Mouse (Mus musculus) forebrain, embryonic 13.5 days (tissue): ENCODE data around the gene Mesd. TPM values are rescaled to one million over a fixed set of nuclear protein-coding genes. Genes with fewer than 3 reads are reported as not detected.

Experiments
- ATAC-seq: fragments of 200-750 bp; cut with Nextera tagmentation; 2 replicates; pipeline ENCODE4 v1.8.0; 2017
- H3K27ac ChIP-seq: fragments of 300-500 bp; sonication (generic); 2 replicates; pipeline ENCODE4 v1.5.1; 2015; ENCODE audit warnings: inconsistent platforms, mild to moderate bottlenecking, moderate library complexity
- H3K27me3 ChIP-seq: fragments of 300-500 bp; sonication (generic); 2 replicates; pipeline ENCODE4 v1.6.1; 2015; ENCODE audit warnings: mild to moderate bottlenecking, inconsistent platforms
- H3K36me3 ChIP-seq: fragments of 300-500 bp; sonication (generic); 2 replicates; pipeline ENCODE4 v1.6.1; 2015; ENCODE audit warnings: mild to moderate bottlenecking, inconsistent platforms; ENCODE audit not compliant: poor library complexity, severe bottlenecking
- H3K4me1 ChIP-seq: fragments of 300-500 bp; sonication (generic); 2 replicates; pipeline ENCODE4 v1.6.1; 2015; ENCODE audit warnings: inconsistent platforms
- H3K4me2 ChIP-seq: fragments of 300-500 bp; sonication (generic); 2 replicates; pipeline ENCODE4 v1.6.1; 2015; ENCODE audit warnings: inconsistent platforms, mild to moderate bottlenecking, moderate library complexity
- H3K4me3 ChIP-seq: fragments of 300-500 bp; sonication (generic); 2 replicates; pipeline ENCODE4 v1.5.1; 2015; ENCODE audit warnings: mild to moderate bottlenecking, inconsistent platforms
- H3K9ac ChIP-seq: fragments of 300-500 bp; sonication (generic); 2 replicates; pipeline ENCODE4 v1.6.1; 2015; ENCODE audit warnings: mild to moderate bottlenecking, inconsistent platforms
- H3K9me3 ChIP-seq: fragments of 300-500 bp; sonication (generic); replicated peaks from 2 replicates; pipeline ENCODE4 v1.6.1; 2016; ENCODE audit warnings: inconsistent platforms
- WGBS: fragments of 180-500 bp; shearing (Covaris S2); methylation state at CpG from one replicate; pipeline ENCODE4 v1.1.7; 2015; 5-methylcytosine and 5-hydroxymethylcytosine counted together
- polyA plus RNA-seq: library from polyadenylated mRNA; unstranded; fragments of >200 nt; fragmentation: Nextera tagmentation; extraction: Ambion mirVana; gene quantifications from 2 replicates; pipeline ENCODE4 v1.2.1, GENCODE M21; 2015

Gene Mesd
- polyA plus RNA-seq, 1 experiment from 2014 or later, result 68.8 TPM

DNA sequence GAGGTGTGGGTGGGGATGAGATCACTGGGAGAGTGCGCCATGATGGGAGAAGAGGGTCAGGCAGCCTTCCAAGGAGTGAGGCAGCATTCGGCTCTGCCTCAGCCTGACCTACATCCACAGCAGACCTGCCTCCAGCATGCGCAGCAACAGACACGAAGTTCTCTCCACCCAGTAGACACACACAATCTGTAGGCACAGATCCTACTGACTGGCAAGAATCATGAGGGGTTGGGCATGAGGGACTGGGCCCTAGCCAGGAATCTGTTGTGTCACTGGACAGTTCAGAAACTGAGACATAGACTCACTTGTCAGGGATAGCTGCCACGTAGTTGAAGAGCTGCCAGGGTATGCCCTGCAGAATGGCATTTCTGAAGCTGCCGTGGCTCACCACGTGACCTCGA lies 57.4 kb downstream of the Mesd start:
- Histone ChIP-seq H3K4me3 (no peak overlapping the region), H3K9ac (no peak overlapping the region), H3K9me3 (no peaks in the 10 kb centered on the region), H3K36me3 (no peaks in the 10 kb centered on the region), H3K4me1 (no peaks in the 10 kb centered on the region), H3K4me2 (no peak overlapping the region), H3K27me3 (no peaks in the 10 kb centered on the region), H3K27ac (no peak overlapping the region)
- WGBS, result 88% methylated on average over 8 of the region's 8 CpGs
- ATAC-seq, result no peak

DNA sequence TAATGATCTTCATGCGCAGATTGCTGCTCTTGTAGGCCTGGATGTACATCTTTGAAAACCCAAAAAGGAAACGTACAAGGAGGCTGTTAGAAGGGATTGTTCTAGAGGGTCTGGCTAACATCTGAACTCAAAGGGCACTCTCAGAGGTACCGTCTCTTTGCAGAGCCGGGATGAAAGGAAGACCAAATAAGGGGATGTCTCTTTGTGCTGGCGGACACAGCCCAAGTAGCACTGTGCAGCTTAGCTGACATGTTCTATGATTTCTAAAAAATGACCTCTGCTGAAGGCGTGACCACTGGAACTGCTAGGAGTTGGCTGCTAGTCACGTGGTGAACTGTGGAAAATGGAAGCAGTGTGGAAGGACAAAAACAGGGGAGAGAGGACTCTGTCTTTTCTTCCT lies 64.5 kb downstream of the Mesd start:
- no peaks in the 10 kb centered on the region for H3K4me1 ChIP-seq
- no peaks in the 10 kb centered on the region for H3K9me3 ChIP-seq
- H3K27ac ChIP-seq, result no peak overlapping the region
- no peak for ATAC-seq
- H3K4me2 ChIP-seq, result no peak overlapping the region
- H3K4me3 ChIP-seq, result no peak overlapping the region
- no peak overlapping the region for H3K9ac ChIP-seq
- H3K27me3 ChIP-seq, result no peaks in the 10 kb centered on the region
- H3K36me3 ChIP-seq, result no peaks in the 10 kb centered on the region
- WGBS, result 82% methylated on average over 7 of the region's 7 CpGs

DNA sequence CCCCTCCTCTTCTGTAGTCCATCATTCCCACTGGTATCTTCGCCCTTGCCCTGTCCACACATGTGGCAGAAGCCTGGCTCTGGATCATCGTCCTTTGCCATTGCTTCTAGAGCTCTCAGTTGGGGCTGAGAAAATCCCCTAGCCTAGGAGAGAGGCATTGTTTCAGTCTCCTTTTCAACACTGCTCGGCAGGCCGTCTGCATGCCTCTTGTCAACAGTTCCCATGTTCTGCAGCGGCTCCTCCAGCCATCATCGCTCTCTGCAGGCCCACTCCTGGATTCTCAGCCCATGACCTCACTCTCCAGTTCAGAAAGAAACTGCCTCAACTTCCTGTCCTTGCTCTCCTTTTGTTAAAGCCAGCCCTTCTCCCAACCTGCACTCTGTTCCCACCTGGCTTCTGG lies 65.4 kb downstream of the Mesd start:
- WGBS, result 55% methylated on average over 6 of the region's 6 CpGs

More for the DNA sequence above, 65.4 kb downstream of the Mesd start:
- H3K9ac ChIP-seq, result no peak overlapping the region
- ATAC-seq, result no peak
- no peak overlapping the region for H3K27ac ChIP-seq
- no peaks in the 10 kb centered on the region for H3K27me3 ChIP-seq
- H3K4me2 ChIP-seq, result no peak overlapping the region
- no peaks in the 10 kb centered on the region for H3K9me3 ChIP-seq
- H3K36me3 ChIP-seq, result no peaks in the 10 kb centered on the region
- H3K4me1 ChIP-seq, result no peaks in the 10 kb centered on the region
- H3K4me3 ChIP-seq, result no peak overlapping the region

Other genes with a start within 250 kb of the Mesd start
- 0.93 and 1.1 TPM in 2 replicates for gene Il16, start 138.7 kb upstream of the Mesd start, polyA plus RNA-seq
- gene Cfap161, start 89.6 kb upstream of the Mesd start, polyA plus RNA-seq, result 0.45 and 0.79 TPM in 2 replicates
- gene Tlnrd1, start 161 bp upstream of the Mesd start, polyA plus RNA-seq, result 4.1 and 4.2 TPM in 2 replicates
- gene Cemip, start 202.0 kb downstream of the Mesd start, polyA plus RNA-seq, result 0.55 and 0.81 TPM in 2 replicates